Mouse (Mus musculus): ENCODE measurements around the gene Morn1. TPM values are rescaled to one million over a fixed set of nuclear protein-coding genes. Genes with fewer than 3 reads are reported as not detected.

Morn1 gene
- polyA plus RNA-seq, 1 experiment, result 44.0 TPM

DNA sequence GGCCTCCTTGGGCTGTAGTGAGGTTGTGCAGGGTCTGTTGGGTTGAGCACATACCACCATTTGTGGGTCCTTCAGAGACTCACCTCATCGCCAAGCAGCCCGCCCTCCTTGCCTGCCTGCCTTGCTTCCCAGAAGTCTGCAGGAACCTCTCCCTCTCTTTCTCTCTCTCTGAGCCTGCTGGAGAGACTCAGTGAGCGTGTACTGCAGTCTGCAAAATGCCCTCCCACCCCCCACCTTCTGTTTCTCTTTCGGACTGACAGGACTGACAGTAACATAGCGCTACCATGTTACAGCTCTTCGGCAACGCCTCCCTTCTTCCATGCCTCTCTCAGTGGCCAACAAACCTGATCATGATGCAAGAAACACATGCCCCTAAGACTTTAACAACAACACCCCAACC, 103.9 kb downstream of the Morn1 start:
- TF ChIP-seq POLR2A (IDR thresholded peaks at IDR 0.05; ENCODE audit: control insufficient read depth, low read depth, low read length) (no peak), CTCF (IDR thresholded peaks at IDR 0.05; ENCODE audit: control insufficient read depth, insufficient read depth, insufficient replicate concordance, low read depth, low read length) (no peak)
- no peaks in the 10 kb centered on the region for H3K36me3 ChIP-seq (ENCODE audit: control insufficient read depth, insufficient read depth, low read length)
- H3K27ac ChIP-seq (ENCODE audit: control insufficient read depth, insufficient read depth, low read depth, low read length), result no peak overlapping the region
- no peak overlapping the region for H3K4me3 ChIP-seq (ENCODE audit: control insufficient read depth, low read depth, low read length)
- peaks cover 15% of the 10 kb centered on the region for H3K4me1 ChIP-seq (ENCODE audit: control insufficient read depth, insufficient read depth, low read length)
- H3K27me3 ChIP-seq (ENCODE audit: control insufficient read depth, insufficient read depth, low read length), result no peaks in the 10 kb centered on the region

Other genes with a start within 250 kb of the Morn1 start
- 19.9 and 27.8 TPM in 2 replicates for gene Ttc34, start 249.1 kb upstream of the Morn1 start, polyA plus RNA-seq (2012; rRNA removed)
- 111 and 124 TPM in 2 replicates for gene Mmel1, start 217.0 kb upstream of the Morn1 start, polyA plus RNA-seq (2012; rRNA removed)
- gene Fam213b, start 187.4 kb upstream of the Morn1 start, polyA plus RNA-seq (2012; rRNA removed), result 1.6 and 1.7 TPM in 2 replicates
- gene Tnfrsf14, start 158.0 kb upstream of the Morn1 start, polyA plus RNA-seq (2012; rRNA removed), result 0.70 and 1.0 TPM in 2 replicates
- gene Hes5, start 125.7 kb upstream of the Morn1 start, polyA plus RNA-seq (2012; rRNA removed), result 0.57 and 0.65 TPM in 2 replicates
- gene Pank4, start 122.5 kb upstream of the Morn1 start, polyA plus RNA-seq (2012; rRNA removed), result 16.7 TPM in 2 replicates
- gene Plch2, start 29.8 kb upstream of the Morn1 start, polyA plus RNA-seq (2012; rRNA removed), result 1.9 and 3.4 TPM in 2 replicates
- gene Pex10, start 19.6 kb upstream of the Morn1 start, polyA plus RNA-seq (2012; rRNA removed), result 3.1 and 3.5 TPM in 2 replicates
- gene Rer1, start 195 bp upstream of the Morn1 start, polyA plus RNA-seq (2012; rRNA removed), result 59.5 and 64.6 TPM in 2 replicates
- gene Ski, start 136.0 kb downstream of the Morn1 start, polyA plus RNA-seq (2012; rRNA removed), result 5.0 and 6.4 TPM in 2 replicates
- gene Faap20, start 163.2 kb downstream of the Morn1 start, polyA plus RNA-seq (2012; rRNA removed), result 12.4 and 12.7 TPM in 2 replicates